Comparison of ENCODE assay signal across 8 mouse cellular contexts in the genomic region with DNA sequence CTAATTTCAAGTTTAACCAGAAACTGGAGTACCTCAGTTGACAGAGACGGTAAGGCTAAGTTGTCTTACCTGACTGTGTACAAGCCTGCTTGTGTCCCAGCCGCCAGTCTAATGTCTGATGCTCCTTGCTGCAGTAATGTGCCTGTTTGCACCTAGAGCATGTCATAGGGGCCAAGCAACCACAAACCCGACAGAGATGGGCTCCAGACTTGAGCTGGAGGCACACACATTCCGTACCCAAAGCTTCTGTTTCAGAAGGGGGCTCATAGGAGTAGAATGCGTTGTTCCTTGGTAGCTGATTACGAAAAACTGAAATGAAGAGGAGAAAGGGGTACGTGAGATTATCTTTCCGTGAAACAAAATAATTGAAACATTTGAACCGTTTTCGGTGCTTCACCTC. TPM values are rescaled to one million over a fixed set of nuclear protein-coding genes. Genes with fewer than 3 reads are reported as not detected.
DNase-seq lines count a peak whose midpoint lies in the region; ATAC-seq and TF ChIP-seq lines count a peak whose summit lies in the region.

No protein-coding gene starts in this region.

- no peak for TF ChIP-seq CTCF in forebrain, postnatal 0 days (IDR thresholded peaks at IDR 0.05; ENCODE audit: low read depth)
- no peak for TF ChIP-seq CTCF in liver, postnatal 0 days (IDR thresholded peaks at IDR 0.05; ENCODE audit: low read depth)

- ATAC-seq in heart, embryonic 14.5 days (ENCODE audit: insufficient number of reproducible peaks, insufficient read depth, low FRiP score, low read depth) = no peak
- no peak for ATAC-seq in forebrain, postnatal 0 days
- ATAC-seq in liver, postnatal 0 days = no peak
- no peak for ATAC-seq in frontal cortex, adult (ENCODE audit: low TSS enrichment)

- peak overlapping the region; percentile 82 for H3K9ac ChIP-seq in heart, embryonic 14.5 days (ENCODE audit: low read length)
- peak overlapping the region; percentile 63; the same call in 1 of the 2 replicates for H3K9ac ChIP-seq in forebrain, postnatal 0 days
- H3K9ac ChIP-seq in liver, postnatal 0 days (replicated peaks) = peak overlapping the region; percentile 86

- no peak overlapping the region; a peak in 2 of 4 replicates for H3K27ac ChIP-seq in heart, embryonic 14.5 days (replicated peaks in 1 of 2; ENCODE audit: control insufficient read depth in 1 of 2, insufficient read depth in 1 of 2, low read depth in 2 of 2, low read length in 2 of 2)
- H3K27ac ChIP-seq in forebrain, postnatal 0 days (ENCODE audit: low read depth, low read length) = no peak overlapping the region
- H3K27ac ChIP-seq in liver, postnatal 0 days (ENCODE audit: low read depth) = peak overlapping the region; percentile 88; the same call in 1 of the 2 replicates

- H3K4me2 ChIP-seq in heart, embryonic 14.5 days (ENCODE audit: low read length) = peak overlapping the region; percentile 80
- peak overlapping the region; percentile 68 for H3K4me2 ChIP-seq in forebrain, postnatal 0 days (ENCODE audit: low read depth)
- peak overlapping the region; percentile 99 for H3K4me2 ChIP-seq in liver, postnatal 0 days (ENCODE audit: low read depth, low read length)

- peak overlapping the region; percentile 79 to 83 for H3K4me3 ChIP-seq in heart, embryonic 14.5 days (ENCODE audit: control insufficient read depth in 1 of 2, insufficient read depth in 1 of 2, low read depth in 1 of 2, low read length in 2 of 2)
- H3K4me3 ChIP-seq in forebrain, postnatal 0 days (ENCODE audit: low read depth, low read length) = peak overlapping the region; percentile 63
- H3K4me3 ChIP-seq in liver, postnatal 0 days (ENCODE audit: low read depth, low read length) = peak overlapping the region; percentile 93

- TF ChIP-seq EP300 in liver, postnatal 0 days (IDR thresholded peaks at IDR 0.05; ENCODE audit: low read depth) = no peak

- H3K36me3 ChIP-seq in heart, embryonic 14.5 days (ENCODE audit: control insufficient read depth, insufficient read depth, low read length) = peaks cover 42% of the 10 kb centered on the region
- H3K36me3 ChIP-seq in forebrain, postnatal 0 days (ENCODE audit: insufficient read depth) = peaks cover 30% of the 10 kb centered on the region
- peaks cover 36% of the 10 kb centered on the region for H3K36me3 ChIP-seq in liver, postnatal 0 days (replicated peaks; ENCODE audit: insufficient read depth, low read length)

- WGBS in heart, embryonic 14.5 days = 12% methylated on average over 10 of the region's 10 CpGs
- WGBS in forebrain, postnatal 0 days = 12% methylated on average over 10 of the region's 10 CpGs
- 12% methylated on average over 10 of the region's 10 CpGs for WGBS in liver, postnatal 0 days (ENCODE audit: insufficient replicate concordance)

- H3K9me3 ChIP-seq in heart, embryonic 14.5 days (ENCODE audit: control insufficient read depth, low read length) = no peaks in the 10 kb centered on the region
- no peaks in the 10 kb centered on the region for H3K9me3 ChIP-seq in forebrain, postnatal 0 days (ENCODE audit: low read length)
- no peaks in the 10 kb centered on the region for H3K9me3 ChIP-seq in liver, postnatal 0 days (ENCODE audit: low read length)

- no peaks in the 10 kb centered on the region for H3K27me3 ChIP-seq in heart, embryonic 14.5 days (ENCODE audit: control insufficient read depth, insufficient read depth, low read length)
- H3K27me3 ChIP-seq in forebrain, postnatal 0 days (ENCODE audit: insufficient read depth, low read length) = no peaks in the 10 kb centered on the region
- H3K27me3 ChIP-seq in liver, postnatal 0 days (ENCODE audit: insufficient read depth, low read length) = no peaks in the 10 kb centered on the region

- peaks cover 5 to 12% of the 10 kb centered on the region in 2 experiments for H3K4me1 ChIP-seq in heart, embryonic 14.5 days (ENCODE audit: control insufficient read depth in 2 of 2, insufficient read depth in 2 of 2, low read length in 2 of 2)
- peaks cover 4% of the 10 kb centered on the region; the same call in 1 of the 2 replicates for H3K4me1 ChIP-seq in forebrain, postnatal 0 days (ENCODE audit: insufficient read depth)
- peaks cover 15% of the 10 kb centered on the region for H3K4me1 ChIP-seq in liver, postnatal 0 days (ENCODE audit: insufficient read depth)

- DNase-seq in heart, adult 8-10 months (ENCODE audit: low spot score) = no peak
- DNase-seq in MEL-GATA-1-ER (ENCODE audit: extremely low read depth, low read depth) = peak; percentile 19
- DNase-seq in forebrain, postnatal 0 days = peak; percentile 26
- DNase-seq in liver, postnatal 0 days = no peak
- DNase-seq in adrenal gland, postnatal 25 days = no peak
- DNase-seq in ovary, postnatal 10 days (ENCODE audit: low spot score) = no peak

RNA-seq across cellular contexts. Expression of a gene that starts 0.8 kb away (rescaled TPM):
- polyA plus RNA-seq in heart, embryonic 14.5 days (2014; fragmentation: Nextera tagmentation; extraction: Ambion mirVana) = 26.9 and 31.2 TPM in 2 replicates
- total RNA-seq in heart, adult 8-10 months (2022) = 10 to 100 TPM; 16.6 to 19.2 (median 17.4) TPM
- total RNA-seq in forebrain, postnatal 0 days (2014; rRNA removed) = 57.9 and 60.8 TPM in 2 replicates
- polyA plus RNA-seq in forebrain, postnatal 0 days (2015; fragmentation: Nextera tagmentation; extraction: Ambion mirVana) = 47.5 and 49.9 TPM in 2 replicates
- 25.4 and 28.5 TPM in 2 replicates for polyA plus RNA-seq in liver, postnatal 0 days (2015; fragmentation: Nextera tagmentation; extraction: Ambion mirVana)
- 34.2 and 45.3 TPM in 2 replicates for total RNA-seq in adrenal gland, postnatal 25 days (2021)

RNA-seq across cellular contexts. Expression of a gene that starts 26.6 kb away (rescaled TPM):
- polyA plus RNA-seq in heart, embryonic 14.5 days (2014; fragmentation: Nextera tagmentation; extraction: Ambion mirVana) = 32.1 and 32.3 TPM in 2 replicates
- total RNA-seq in heart, adult 8-10 months (2022) = 10 to 100 TPM in 2 of 4 experiments, 1 to 10 TPM in 2; 8.4 to 11.2 (median 9.4) TPM
- total RNA-seq in forebrain, postnatal 0 days (2014; rRNA removed) = 49.3 and 53.0 TPM in 2 replicates
- 40.2 and 43.9 TPM in 2 replicates for polyA plus RNA-seq in forebrain, postnatal 0 days (2015; fragmentation: Nextera tagmentation; extraction: Ambion mirVana)
- polyA plus RNA-seq in liver, postnatal 0 days (2015; fragmentation: Nextera tagmentation; extraction: Ambion mirVana) = 12.2 and 12.3 TPM in 2 replicates
- 29.8 and 31.4 TPM in 2 replicates for total RNA-seq in adrenal gland, postnatal 25 days (2021)

RNA-seq across cellular contexts. Expression of a gene that starts 26.8 kb away (rescaled TPM):
- 211 and 225 TPM in 2 replicates for polyA plus RNA-seq in heart, embryonic 14.5 days (2014; fragmentation: Nextera tagmentation; extraction: Ambion mirVana)
- total RNA-seq in heart, adult 8-10 months (2022) = 100 to 1,000 TPM; 115 to 133 (median 121) TPM
- 143 and 195 TPM in 2 replicates for total RNA-seq in forebrain, postnatal 0 days (2014; rRNA removed)
- polyA plus RNA-seq in forebrain, postnatal 0 days (2015; fragmentation: Nextera tagmentation; extraction: Ambion mirVana) = 267 and 334 TPM in 2 replicates
- 133 and 134 TPM in 2 replicates for polyA plus RNA-seq in liver, postnatal 0 days (2015; fragmentation: Nextera tagmentation; extraction: Ambion mirVana)
- 167 and 189 TPM in 2 replicates for total RNA-seq in adrenal gland, postnatal 25 days (2021)

RNA-seq across cellular contexts. Expression of a gene that starts 37.9 kb away (rescaled TPM):
- 0.67 and 0.78 TPM in 2 replicates for polyA plus RNA-seq in heart, embryonic 14.5 days (2014; fragmentation: Nextera tagmentation; extraction: Ambion mirVana)
- 1 to 10 TPM in 3 of 4 experiments, under 1 TPM in 1; 0.95 to 3.1 (median 1.4) TPM for total RNA-seq in heart, adult 8-10 months (2022)
- 1.00 and 1.2 TPM in 2 replicates for total RNA-seq in forebrain, postnatal 0 days (2014; rRNA removed)
- 0.86 and 1.0 TPM in 2 replicates for polyA plus RNA-seq in forebrain, postnatal 0 days (2015; fragmentation: Nextera tagmentation; extraction: Ambion mirVana)
- polyA plus RNA-seq in liver, postnatal 0 days (2015; fragmentation: Nextera tagmentation; extraction: Ambion mirVana) = 1.2 and 1.4 TPM in 2 replicates
- total RNA-seq in adrenal gland, postnatal 25 days (2021) = 7.4 and 9.1 TPM in 2 replicates

Comparison
In these comparisons a context has a peak if more than half of its experiments do, and no peak if none do; other contexts are left out.
1. DNase-seq: peak in MEL-GATA-1-ER (single experiment) and forebrain, postnatal 0 days (single experiment); none in heart, adult 8-10 months (single experiment), liver, postnatal 0 days (single experiment), adrenal gland, postnatal 25 days (single experiment) and ovary, postnatal 10 days (single experiment).
2. Peak in every context shown above with its lines, with median percentiles within 50 percentile points of each other: H3K4me2 ChIP-seq, H3K4me3 ChIP-seq and H3K9ac ChIP-seq.